Mouse (Mus musculus) thymus, adult 2 months (tissue): Measurements from ENCODE around the gene Ccdc125. TPM values are rescaled to one million over a fixed set of nuclear protein-coding genes. Genes with fewer than 3 reads are reported as not detected.
"Not testable (repeated sequence)": the region's sequence is repeated elsewhere in the genome, so short reads cannot be mapped to it uniquely, and the experiment has no call there.

ENCODE experiments used
- DNase-seq: peaks from one replicate; pipeline ENCODE4 v3.0.0; 2021
- H3K27ac ChIP-seq: fragments of 200-500 bp; 2 replicates; pipeline ENCODE4 v1.5.1; 2012; ENCODE audit warnings: low read length, control low read depth; ENCODE audit not compliant: control insufficient read depth, insufficient read depth
- H3K27me3 ChIP-seq: fragments of 200-500 bp; 2 replicates; pipeline ENCODE4 v1.6.1; 2012; ENCODE audit warnings: mild to moderate bottlenecking, low read length, moderate library complexity, mixed read lengths; ENCODE audit not compliant: control insufficient read depth, insufficient read depth
- H3K36me3 ChIP-seq: fragments of 200-500 bp; 2 replicates; pipeline ENCODE4 v1.6.1; 2012; ENCODE audit warnings: mild to moderate bottlenecking, low read length, moderate library complexity; ENCODE audit not compliant: control insufficient read depth, insufficient read depth
- H3K4me1 ChIP-seq: fragments of 200-500 bp; replicated peaks from 2 replicates; pipeline ENCODE4 v1.6.1; 2012; ENCODE audit warnings: low read length; ENCODE audit not compliant: control insufficient read depth, insufficient read depth
- H3K4me3 ChIP-seq: fragments of 200-500 bp; 2 replicates; pipeline ENCODE4 v1.5.1; 2012; ENCODE audit warnings: mild to moderate bottlenecking, low read length, control low read depth, moderate library complexity; ENCODE audit not compliant: control insufficient read depth, insufficient read depth
- CTCF ChIP-seq: fragments of 200-500 bp; IDR thresholded peaks from 2 replicates; pipeline ENCODE4 v1.5.1; 2012; ENCODE audit warnings: mild to moderate bottlenecking, control low read depth, low read length, moderate library complexity, borderline replicate concordance; ENCODE audit not compliant: control insufficient read depth, poor library complexity, insufficient read depth; ENCODE audit errors: extremely low read depth
- POLR2A ChIP-seq: fragments of 200-500 bp; IDR thresholded peaks from 2 replicates; pipeline ENCODE4 v1.6.1; 2012; ENCODE audit warnings: mild to moderate bottlenecking, low read length, control low read depth, moderate library complexity; ENCODE audit not compliant: control insufficient read depth, poor library complexity, insufficient read depth; ENCODE audit errors: extremely low read depth
- WGBS: fragments of 180-500 bp; shearing (Covaris S2); methylation state at CpG from one replicate; pipeline ENCODE4 v1.1.7; 2018; 5-methylcytosine and 5-hydroxymethylcytosine counted together
- polyA plus RNA-seq: library from polyadenylated mRNA; depleted of rRNA; stranded (reverse); fragments of >200 nt; gene quantifications from 2 replicates; pipeline ENCODE4 v1.2.3, GENCODE M21; 2012

Ccdc125 gene
- polyA plus RNA-seq, 1 experiment: 2.3 TPM

- Histone ChIP-seq H3K27ac (no peak overlapping the region), H3K4me1 (no peaks in the 10 kb centered on the region), H3K27me3 (no peaks in the 10 kb centered on the region), H3K4me3 (no peak overlapping the region), H3K36me3 (peaks cover 32% of the 10 kb centered on the region)
- DNase-seq: no peak
- WGBS: 94% methylated on average over 5 of the region's 5 CpGs
- TF ChIP-seq POLR2A (no peak), CTCF (no peak)
Observed at GRCm38 (mm10) chr13:100721656-100722055, 52.1 kb downstream of the Ccdc125 start.

GRCm38 (mm10) chr13:100724051-100724754 is 54.7 kb downstream of the Ccdc125 start:
- H3K4me3 ChIP-seq: no peak overlapping the region
- 94% methylated on average over 7 of the region's 7 CpGs for WGBS
- TF ChIP-seq POLR2A: no peak
- no peak for TF ChIP-seq CTCF
- no peaks in the 10 kb centered on the region for H3K27me3 ChIP-seq
- no peaks in the 10 kb centered on the region for H3K4me1 ChIP-seq
- DNase-seq: no peak
- no peak overlapping the region for H3K27ac ChIP-seq
- H3K36me3 ChIP-seq: peaks cover 12% of the 10 kb centered on the region

- 93% methylated on average over 10 of the region's 10 CpGs for WGBS
- peaks cover 8% of the 10 kb centered on the region for H3K36me3 ChIP-seq
- H3K4me3 ChIP-seq: no peak overlapping the region
- no peak for TF ChIP-seq CTCF
- TF ChIP-seq POLR2A: no peak
- DNase-seq: no peak
- H3K4me1 ChIP-seq: peaks cover 2% of the 10 kb centered on the region
- no peaks in the 10 kb centered on the region for H3K27me3 ChIP-seq
- H3K27ac ChIP-seq: no peak overlapping the region
Observed at GRCm38 (mm10) chr13:100725194-100725593, 55.7 kb downstream of the Ccdc125 start.

GRCm38 (mm10) chr13:100728086-100728485 is 58.6 kb downstream of the Ccdc125 start:
- 96% methylated on average over 5 of the region's 5 CpGs for WGBS
- TF ChIP-seq CTCF (no peak), POLR2A (no peak)
- Histone ChIP-seq H3K4me1 (peaks cover 2% of the 10 kb centered on the region), H3K36me3 (peaks cover 5% of the 10 kb centered on the region; the same call in 1 of the 2 replicates), H3K27ac (no peak overlapping the region), H3K4me3 (no peak overlapping the region), H3K27me3 (no peaks in the 10 kb centered on the region)
- DNase-seq: no peak

GRCm38 (mm10) chr13:100728530-100728929 is 59.0 kb downstream of the Ccdc125 start:
- H3K27ac ChIP-seq, H3K36me3 ChIP-seq, H3K4me1 ChIP-seq, H3K27me3 ChIP-seq, H3K4me3 ChIP-seq, DNase-seq: not testable (repeated sequence)
- 96% methylated on average over 4 of the region's 4 CpGs for WGBS

- Histone ChIP-seq H3K27ac (peak overlapping the region; percentile 12; the same call in 1 of the 2 replicates), H3K4me1 (peaks cover 2% of the 10 kb centered on the region), H3K27me3 (no peaks in the 10 kb centered on the region), H3K4me3 (peak overlapping the region; percentile 70), H3K36me3 (peaks cover under 1% of the 10 kb centered on the region; the same call in 1 of the 2 replicates)
- under 1% methylated on average over 30 of the region's 30 CpGs for WGBS
- peak; percentile 19 for DNase-seq
- TF ChIP-seq CTCF: no peak
- TF ChIP-seq POLR2A: 0 out of 2 replicates have a peak, but pooled peaks have one; percentile 10
Observed at GRCm38 (mm10) chr13:100730153-100730860, 60.8 kb downstream of the Ccdc125 start.
